Mouse (Mus musculus) lung, embryonic 15.5 days (tissue): ENCODE results near the gene Setd7. TPM values are rescaled to one million over a fixed set of nuclear protein-coding genes. Genes with fewer than 3 reads are reported as not detected.

Source experiments
- ATAC-seq: fragments of 200-750 bp; cut with Nextera tagmentation; 2 replicates; pipeline ENCODE4 v1.8.0; 2017; ENCODE audit warnings: moderate number of reproducible peaks, borderline replicate concordance; ENCODE audit not compliant: low FRiP score, low TSS enrichment; ENCODE audit errors: extremely low read depth
- H3K27ac ChIP-seq: fragments of 300-500 bp; sonication (generic); 2 replicates; pipeline ENCODE4 v1.5.1; 2015; ENCODE audit warnings: moderate library complexity, mild to moderate bottlenecking, inconsistent platforms
- H3K27me3 ChIP-seq: fragments of 300-500 bp; sonication (generic); 2 replicates; pipeline ENCODE4 v1.6.1; 2015; ENCODE audit warnings: inconsistent platforms
- H3K36me3 ChIP-seq: fragments of 300-500 bp; sonication (generic); 2 replicates; pipeline ENCODE4 v1.6.1; 2015; ENCODE audit warnings: inconsistent platforms
- H3K4me1 ChIP-seq: fragments of 300-500 bp; sonication (generic); 2 replicates; pipeline ENCODE4 v1.6.1; 2015; ENCODE audit warnings: inconsistent platforms
- H3K4me2 ChIP-seq: fragments of 300-500 bp; sonication (generic); 2 replicates; pipeline ENCODE4 v1.6.1; 2015; ENCODE audit warnings: inconsistent platforms, mild to moderate bottlenecking, moderate library complexity
- H3K4me3 ChIP-seq: fragments of 300-500 bp; sonication (generic); 2 replicates; pipeline ENCODE4 v1.5.1; 2015; ENCODE audit warnings: mild to moderate bottlenecking, inconsistent platforms
- H3K9ac ChIP-seq: fragments of 300-500 bp; sonication (generic); 2 replicates; pipeline ENCODE4 v1.6.1; 2015; ENCODE audit warnings: inconsistent platforms
- H3K9me3 ChIP-seq: fragments of 300-500 bp; sonication (generic); 2 replicates; pipeline ENCODE4 v1.6.1; 2016; ENCODE audit warnings: inconsistent platforms
- WGBS: fragments of 180-500 bp; shearing (Covaris S2); methylation state at CpG from one replicate; pipeline ENCODE4 v1.1.7; 2015; 5-methylcytosine and 5-hydroxymethylcytosine counted together
- polyA plus RNA-seq: library from polyadenylated mRNA; unstranded; fragments of >200 nt; fragmentation: Nextera tagmentation; extraction: Ambion mirVana; gene quantifications from 2 replicates; pipeline ENCODE4 v1.2.1, GENCODE M21; 2015

Gene Setd7
- polyA plus RNA-seq, 1 experiment from 2014 or later: 3.2 TPM

GRCm38 (mm10) chr3:51504385-51504952, 56.2 kb downstream of the Setd7 start:
- Histone ChIP-seq H3K27me3 (no peaks in the 10 kb centered on the region), H3K27ac (no peak overlapping the region), H3K4me2 (no peak overlapping the region), H3K4me3 (no peak overlapping the region), H3K9ac (no peak overlapping the region), H3K4me1 (no peaks in the 10 kb centered on the region), H3K36me3 (no peaks in the 10 kb centered on the region), H3K9me3 (no peaks in the 10 kb centered on the region)
- no peak for ATAC-seq
- 77% methylated on average over 11 of the region's 11 CpGs for WGBS

GRCm38 (mm10) chr3:51499876-51500275, 60.8 kb downstream of the Setd7 start:
- Histone ChIP-seq H3K9ac (no peak overlapping the region), H3K27me3 (no peaks in the 10 kb centered on the region), H3K36me3 (peaks cover 4% of the 10 kb centered on the region; the same call in 1 of the 2 replicates), H3K4me2 (no peak overlapping the region), H3K27ac (no peak overlapping the region), H3K4me3 (no peak overlapping the region), H3K4me1 (no peaks in the 10 kb centered on the region), H3K9me3 (no peaks in the 10 kb centered on the region)
- WGBS: 84% methylated on average over 4 of the region's 4 CpGs
- no peak for ATAC-seq

GRCm38 (mm10) chr3:51498659-51499058, 62.0 kb downstream of the Setd7 start:
- H3K27ac ChIP-seq: no peak overlapping the region
- H3K9ac ChIP-seq: no peak overlapping the region
- ATAC-seq: no peak
- no peaks in the 10 kb centered on the region for H3K9me3 ChIP-seq
- H3K4me3 ChIP-seq: no peak overlapping the region
- peaks cover 5% of the 10 kb centered on the region for H3K4me1 ChIP-seq
- 47% methylated on average over 5 of the region's 5 CpGs for WGBS
- no peak overlapping the region for H3K4me2 ChIP-seq
- peaks cover 8% of the 10 kb centered on the region; the same call in 1 of the 2 replicates for H3K36me3 ChIP-seq
- H3K27me3 ChIP-seq: no peaks in the 10 kb centered on the region

GRCm38 (mm10) chr3:51497978-51498377, 62.7 kb downstream of the Setd7 start:
- Histone ChIP-seq H3K4me3 (no peak overlapping the region), H3K27me3 (no peaks in the 10 kb centered on the region), H3K4me2 (no peak overlapping the region), H3K36me3 (peaks cover 15% of the 10 kb centered on the region; the same call in 1 of the 2 replicates), H3K9ac (no peak overlapping the region), H3K27ac (no peak overlapping the region), H3K9me3 (no peaks in the 10 kb centered on the region), H3K4me1 (peaks cover 12% of the 10 kb centered on the region)
- no peak for ATAC-seq
- 87% methylated on average over 1 of the region's 1 CpGs for WGBS

GRCm38 (mm10) chr3:51495646-51496045, 65.0 kb downstream of the Setd7 start:
- WGBS: 92% methylated on average over 9 of the region's 9 CpGs
- Histone ChIP-seq H3K36me3 (peaks cover 16% of the 10 kb centered on the region; the same call in 1 of the 2 replicates), H3K9ac (no peak overlapping the region), H3K27me3 (no peaks in the 10 kb centered on the region), H3K4me3 (no peak overlapping the region), H3K4me2 (no peak overlapping the region), H3K4me1 (peaks cover 15% of the 10 kb centered on the region), H3K9me3 (no peaks in the 10 kb centered on the region), H3K27ac (no peak overlapping the region)
- no peak for ATAC-seq

DNA sequence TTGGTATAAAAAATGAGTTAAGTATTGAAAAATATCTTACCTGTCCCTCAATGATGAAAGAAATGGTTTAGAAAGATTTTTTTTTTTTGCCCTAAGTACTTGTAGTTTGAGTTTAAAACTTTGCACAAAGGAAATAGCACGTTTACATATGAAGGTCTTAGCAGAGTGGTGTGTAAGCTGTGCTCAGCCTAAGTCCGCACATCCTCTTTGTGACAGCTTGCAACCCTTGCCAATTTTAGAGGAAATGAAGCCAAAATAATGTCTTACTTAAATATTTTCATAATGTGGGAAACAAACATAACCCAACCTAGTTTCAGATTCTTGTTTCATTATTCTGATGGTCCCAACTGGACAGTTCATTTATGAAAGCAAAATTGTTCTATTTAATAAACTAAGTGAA, 66.2 kb downstream of the Setd7 start:
- peaks cover 16% of the 10 kb centered on the region; the same call in 1 of the 2 replicates for H3K36me3 ChIP-seq
- H3K9me3 ChIP-seq: no peaks in the 10 kb centered on the region
- no peak for ATAC-seq
- peaks cover 15% of the 10 kb centered on the region for H3K4me1 ChIP-seq
- no peak overlapping the region for H3K4me3 ChIP-seq
- H3K4me2 ChIP-seq: no peak overlapping the region
- peak overlapping the region; percentile 65; the same call in 1 of the 2 replicates for H3K27ac ChIP-seq
- H3K27me3 ChIP-seq: no peaks in the 10 kb centered on the region
- 41% methylated on average over 2 of the region's 2 CpGs for WGBS
- H3K9ac ChIP-seq: no peak overlapping the region

- Histone ChIP-seq H3K9me3 (no peaks in the 10 kb centered on the region), H3K27me3 (no peaks in the 10 kb centered on the region), H3K9ac (no peak overlapping the region), H3K27ac (peak overlapping the region; percentile 65), H3K4me2 (no peak overlapping the region), H3K4me3 (no peak overlapping the region), H3K4me1 (peaks cover 15% of the 10 kb centered on the region), H3K36me3 (peaks cover 16% of the 10 kb centered on the region; the same call in 1 of the 2 replicates)
- ATAC-seq: no peak
- 56% methylated on average over 13 of the region's 13 CpGs for WGBS
These were observed 67.3 kb downstream of the Setd7 start for GRCm38 (mm10) chr3:51493272-51493838.

GRCm38 (mm10) chr3:51490088-51490753, 70.5 kb downstream of the Setd7 start:
- no peak for ATAC-seq
- Histone ChIP-seq H3K9ac (no peak overlapping the region), H3K4me1 (peaks cover 26% of the 10 kb centered on the region), H3K9me3 (no peaks in the 10 kb centered on the region), H3K36me3 (peaks cover 12% of the 10 kb centered on the region; the same call in 1 of the 2 replicates), H3K4me3 (no peak overlapping the region), H3K27ac (no peak overlapping the region), H3K27me3 (no peaks in the 10 kb centered on the region), H3K4me2 (no peak overlapping the region)
- WGBS: 87% methylated on average over 7 of the region's 7 CpGs

- WGBS: 78% methylated on average over 4 of the region's 4 CpGs
- no peak for ATAC-seq
- Histone ChIP-seq H3K9ac (no peak overlapping the region), H3K9me3 (no peaks in the 10 kb centered on the region), H3K4me2 (no peak overlapping the region), H3K4me1 (peaks cover 24% of the 10 kb centered on the region), H3K36me3 (no peaks in the 10 kb centered on the region), H3K27ac (no peak overlapping the region), H3K4me3 (no peak overlapping the region), H3K27me3 (no peaks in the 10 kb centered on the region)
These were observed 74.0 kb downstream of the Setd7 start for GRCm38 (mm10) chr3:51486491-51487195.

DNA sequence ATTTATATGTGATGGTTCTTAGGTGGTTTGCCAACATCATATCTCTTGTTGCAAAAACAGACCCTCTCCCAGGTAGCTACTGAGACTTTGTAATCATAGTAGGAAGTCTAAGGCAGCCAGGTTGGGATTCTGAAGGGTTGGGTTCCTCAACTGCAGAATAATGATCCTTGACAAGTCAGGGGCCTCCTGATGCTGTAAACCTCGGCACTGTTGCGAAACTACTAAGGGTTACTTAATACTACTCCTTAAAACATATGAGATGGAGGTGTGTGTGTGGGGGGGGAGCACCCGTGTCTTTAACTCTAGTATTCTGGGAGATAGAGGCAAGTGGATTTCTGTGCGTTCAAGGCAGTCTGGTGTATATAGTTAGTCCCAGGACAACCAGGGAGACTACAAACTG, 75.3 kb downstream of the Setd7 start:
- Histone ChIP-seq H3K9me3 (no peaks in the 10 kb centered on the region), H3K4me2 (peak overlapping the region; percentile 72), H3K4me1 (peaks cover 24% of the 10 kb centered on the region), H3K27ac (no peak overlapping the region), H3K4me3 (peak overlapping the region; percentile 83), H3K9ac (peak overlapping the region; percentile 79; the same call in 1 of the 2 replicates), H3K36me3 (no peaks in the 10 kb centered on the region), H3K27me3 (no peaks in the 10 kb centered on the region)
- ATAC-seq: no peak
- 58% methylated on average over 4 of the region's 4 CpGs for WGBS

GRCm38 (mm10) chr3:51484370-51484769, 76.3 kb downstream of the Setd7 start:
- Histone ChIP-seq H3K4me3 (peak overlapping the region; percentile 83), H3K9ac (peak overlapping the region; percentile 79), H3K27ac (peak overlapping the region; percentile 92), H3K36me3 (no peaks in the 10 kb centered on the region), H3K9me3 (no peaks in the 10 kb centered on the region), H3K4me2 (peak overlapping the region; percentile 72), H3K27me3 (no peaks in the 10 kb centered on the region), H3K4me1 (peaks cover 24% of the 10 kb centered on the region)
- peak; percentile 29 for ATAC-seq
- 0% methylated on average over 33 of the region's 33 CpGs for WGBS
